Mouse (Mus musculus) heart, embryonic 15.5 days (tissue): ENCODE results near the gene Lamb3. TPM values are rescaled to one million over a fixed set of nuclear protein-coding genes. Genes with fewer than 3 reads are reported as not detected.
A peak's percentile ranks its signal among the peaks of the same experiment; 100 is the strongest.

Experiments
- ATAC-seq: fragments of 200-750 bp; cut with Nextera tagmentation; replicated peaks from 2 replicates; pipeline ENCODE4 v1.8.0; 2017; ENCODE audit warnings: low read depth, moderate TSS enrichment; ENCODE audit not compliant: insufficient number of reproducible peaks, insufficient read depth, low FRiP score
- H3K27ac ChIP-seq: fragments of 300-500 bp; sonication (generic); 2 replicates; pipeline ENCODE4 v1.5.1; 2015; ENCODE audit warnings: mild to moderate bottlenecking, inconsistent platforms
- H3K27me3 ChIP-seq: fragments of 300-500 bp; sonication (generic); 2 replicates; pipeline ENCODE4 v1.6.1; 2015; ENCODE audit warnings: inconsistent platforms
- H3K36me3 ChIP-seq: fragments of 300-500 bp; sonication (generic); 2 replicates; pipeline ENCODE4 v1.6.1; 2015; ENCODE audit warnings: mild to moderate bottlenecking, inconsistent platforms
- H3K4me1 ChIP-seq: fragments of 300-500 bp; sonication (generic); replicated peaks from 2 replicates; pipeline ENCODE4 v1.6.1; 2015; ENCODE audit warnings: inconsistent platforms
- H3K4me2 ChIP-seq: fragments of 300-500 bp; sonication (generic); 2 replicates; pipeline ENCODE4 v1.6.1; 2015; ENCODE audit warnings: inconsistent platforms, mild to moderate bottlenecking, moderate library complexity
- H3K4me3 ChIP-seq: fragments of 300-500 bp; sonication (generic); 2 replicates; pipeline ENCODE4 v1.5.1; 2015; ENCODE audit warnings: mild to moderate bottlenecking, inconsistent platforms
- H3K9ac ChIP-seq: fragments of 300-500 bp; sonication (generic); 2 replicates; pipeline ENCODE4 v1.6.1; 2015; ENCODE audit warnings: mild to moderate bottlenecking, inconsistent platforms
- H3K9me3 ChIP-seq: fragments of 300-500 bp; sonication (generic); replicated peaks from 2 replicates; pipeline ENCODE4 v1.6.1; 2016; ENCODE audit warnings: inconsistent platforms
- WGBS: fragments of 180-500 bp; shearing (Covaris S2); methylation state at CpG from one replicate; pipeline ENCODE4 v1.1.7; 2015; ENCODE audit warnings: mixed read lengths; 5-methylcytosine and 5-hydroxymethylcytosine counted together
- polyA plus RNA-seq: library from polyadenylated mRNA; unstranded; fragments of >200 nt; fragmentation: Nextera tagmentation; extraction: Ambion mirVana; gene quantifications from 2 replicates; pipeline ENCODE4 v1.2.1, GENCODE M21; 2015

The Lamb3 gene
- 4.7 and 9.0 TPM in 2 replicates for polyA plus RNA-seq

DNA sequence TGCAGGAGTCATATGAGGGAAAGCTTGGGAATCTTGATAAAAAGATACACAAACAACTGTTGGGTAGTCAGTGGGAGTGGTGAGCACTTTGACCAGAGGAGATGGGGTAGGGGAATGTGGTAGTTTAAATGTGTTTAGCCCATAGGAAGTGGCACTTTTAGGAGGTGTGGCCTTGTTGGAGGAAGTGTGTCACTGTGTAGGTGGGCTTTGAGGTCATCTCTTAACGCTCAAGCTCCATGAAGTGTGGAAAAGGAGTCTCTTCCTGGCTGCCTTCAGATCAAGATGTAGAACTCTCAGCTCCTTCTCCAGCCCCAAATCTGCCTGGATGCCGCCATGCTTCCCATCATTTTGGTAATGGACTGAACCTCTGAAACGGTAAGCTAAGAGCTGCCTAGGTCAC is at the start of gene Lamb3:
TSS of gene Lamb3 (plus strand) at position 197 of the 400 bp plus-strand sequence.
- WGBS = 77% methylated on average over 3 of the region's 3 CpGs
- Histone ChIP-seq H3K27ac (no peak within 1 kb of the TSS), H3K4me3 (no peak within 1 kb of the TSS), H3K27me3 (no peaks in the 10 kb centered on the region), H3K9me3 (no peaks in the 10 kb centered on the region), H3K36me3 (no peaks in the 10 kb centered on the region), H3K4me2 (no peak within 1 kb of the TSS), H3K4me1 (no peaks in the 10 kb centered on the region), H3K9ac (no peak within 1 kb of the TSS)
- ATAC-seq = no peak

DNA sequence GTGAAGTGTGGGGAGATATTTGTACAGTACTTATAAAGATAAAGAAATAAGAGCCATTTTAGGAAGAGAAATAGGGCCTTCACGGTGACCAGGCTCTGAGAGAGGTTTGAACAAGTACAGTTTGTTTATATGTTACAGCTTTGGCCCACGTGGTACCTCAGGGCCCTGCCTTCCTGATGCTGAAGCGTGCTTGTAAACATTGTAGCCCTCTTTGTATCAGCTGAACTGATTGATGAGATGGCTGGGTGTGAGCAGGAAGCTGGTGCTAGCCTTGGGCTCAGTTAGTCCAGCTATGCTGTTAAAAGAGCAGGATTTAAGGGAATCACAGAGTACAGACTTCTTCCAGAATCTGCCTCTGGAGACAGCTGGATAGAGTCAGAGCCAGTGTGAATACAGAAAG is 48.3 kb upstream of the Lamb3 start:
- no peak overlapping the region for H3K4me2 ChIP-seq
- H3K9me3 ChIP-seq = no peaks in the 10 kb centered on the region
- WGBS = 41% methylated on average over 3 of the region's 3 CpGs
- no peak overlapping the region for H3K27ac ChIP-seq
- ATAC-seq = no peak
- H3K4me3 ChIP-seq = no peak overlapping the region
- peaks cover 17% of the 10 kb centered on the region for H3K4me1 ChIP-seq
- H3K9ac ChIP-seq = no peak overlapping the region
- peaks cover 4% of the 10 kb centered on the region for H3K27me3 ChIP-seq
- no peaks in the 10 kb centered on the region for H3K36me3 ChIP-seq

DNA sequence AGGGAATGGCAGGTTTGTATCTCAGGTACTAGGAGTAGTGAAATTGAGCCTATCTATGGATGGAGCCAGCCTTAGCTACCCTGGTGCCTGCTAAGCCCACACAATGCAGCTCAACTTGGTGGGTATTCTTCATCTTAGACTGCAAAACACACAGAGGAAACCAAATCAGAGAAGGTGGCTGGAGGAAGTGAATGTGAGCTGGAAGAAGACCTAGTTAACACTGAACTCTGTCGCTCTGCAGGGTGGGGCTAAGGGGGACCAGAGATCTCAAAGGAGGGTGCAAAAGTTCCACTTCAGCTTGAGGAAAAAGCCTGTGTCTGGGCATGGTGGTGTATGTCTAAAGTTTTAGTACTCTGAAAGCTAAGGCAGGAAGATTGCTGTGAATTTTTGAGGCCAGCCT is 47.9 kb upstream of the Lamb3 start:
- Histone ChIP-seq H3K4me2 (no peak overlapping the region), H3K4me1 (peaks cover 17% of the 10 kb centered on the region), H3K27me3 (no peaks in the 10 kb centered on the region), H3K36me3 (no peaks in the 10 kb centered on the region), H3K27ac (no peak overlapping the region), H3K9ac (no peak overlapping the region), H3K9me3 (no peaks in the 10 kb centered on the region), H3K4me3 (no peak overlapping the region)
- no peak for ATAC-seq
- WGBS = 57% methylated on average over 1 of the region's 1 CpGs

DNA sequence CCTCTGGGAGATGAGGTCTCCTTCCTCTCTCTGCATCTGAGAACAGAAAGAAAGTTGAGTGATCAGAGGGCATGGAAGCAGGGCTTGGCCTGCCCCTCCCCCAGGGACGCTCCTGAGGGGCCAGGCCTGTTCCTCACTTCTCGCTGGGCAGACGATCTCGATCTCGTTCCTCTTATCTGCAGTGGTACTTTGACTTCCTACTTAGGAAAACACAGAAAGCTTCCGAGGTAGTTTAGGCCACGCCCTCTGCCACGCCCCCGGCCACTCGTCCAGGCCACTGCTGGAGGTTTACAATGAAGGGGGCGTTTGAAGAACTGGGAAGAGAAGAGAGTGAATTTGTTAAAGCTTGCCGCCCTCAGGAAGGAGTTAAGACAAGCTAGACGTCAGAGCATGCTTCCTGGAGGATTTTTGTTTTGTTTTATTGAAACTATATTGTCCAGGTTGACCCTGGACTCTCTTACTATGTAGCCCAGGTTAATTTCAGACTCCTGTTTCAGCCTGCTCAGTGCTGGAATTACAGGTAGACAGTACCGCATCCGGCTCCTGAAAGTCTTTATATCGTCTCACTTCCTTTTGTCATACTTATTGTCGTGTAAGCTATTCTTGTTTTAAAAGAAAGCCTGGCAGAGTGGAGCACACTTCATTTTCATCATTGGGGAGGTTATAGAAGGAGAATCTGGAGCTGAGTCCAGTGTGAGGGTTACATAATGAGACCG is 47.0 kb upstream of the Lamb3 start:
- 0 out of 2 replicates have a peak overlapping the region, but pooled peaks have one; percentile 1 for H3K9ac ChIP-seq
- peak; percentile 67; the same call in 1 of the 2 replicates for ATAC-seq
- 15% methylated on average over 18 of the region's 18 CpGs for WGBS
- H3K4me1 ChIP-seq = peaks cover 17% of the 10 kb centered on the region
- no peak overlapping the region for H3K27ac ChIP-seq
- peak overlapping the region; percentile 33 for H3K4me3 ChIP-seq
- no peaks in the 10 kb centered on the region for H3K27me3 ChIP-seq
- H3K4me2 ChIP-seq = peak overlapping the region; percentile 53
- H3K9me3 ChIP-seq = no peaks in the 10 kb centered on the region
- no peaks in the 10 kb centered on the region for H3K36me3 ChIP-seq

DNA sequence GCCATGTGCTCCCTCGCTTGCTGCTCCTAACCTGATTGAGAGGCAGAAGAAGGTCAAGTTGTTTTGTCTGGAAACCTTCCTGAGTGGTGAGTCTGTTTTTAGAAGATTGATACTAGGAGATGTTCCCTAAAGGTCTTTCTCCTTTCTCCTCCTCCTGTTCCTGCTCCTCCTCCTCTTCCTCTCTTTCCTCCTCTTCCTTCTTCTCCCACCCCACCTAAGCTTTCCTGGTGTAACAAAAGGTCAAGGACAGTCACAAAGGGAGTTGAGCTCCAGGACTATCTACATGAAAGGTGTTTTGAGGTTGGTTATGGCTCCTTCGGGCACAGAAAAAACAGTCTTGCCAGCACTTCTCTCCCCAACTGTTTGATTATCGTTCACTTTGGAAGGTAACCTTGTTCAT is 39.8 kb upstream of the Lamb3 start, which contains the start of gene A130010J15Rik:
TSS of gene A130010J15Rik (plus strand) at position 301 of the 400 bp plus-strand sequence.
- Histone ChIP-seq H3K27ac (no peak within 1 kb of the TSS), H3K9me3 (no peaks in the 10 kb centered on the region), H3K27me3 (no peaks in the 10 kb centered on the region), H3K36me3 (no peaks in the 10 kb centered on the region), H3K4me2 (no peak within 1 kb of the TSS), H3K4me1 (peaks cover 13% of the 10 kb centered on the region), H3K4me3 (no peak within 1 kb of the TSS), H3K9ac (no peak within 1 kb of the TSS)
- no peak for ATAC-seq
- 77% methylated on average over 3 of the region's 3 CpGs for WGBS

DNA sequence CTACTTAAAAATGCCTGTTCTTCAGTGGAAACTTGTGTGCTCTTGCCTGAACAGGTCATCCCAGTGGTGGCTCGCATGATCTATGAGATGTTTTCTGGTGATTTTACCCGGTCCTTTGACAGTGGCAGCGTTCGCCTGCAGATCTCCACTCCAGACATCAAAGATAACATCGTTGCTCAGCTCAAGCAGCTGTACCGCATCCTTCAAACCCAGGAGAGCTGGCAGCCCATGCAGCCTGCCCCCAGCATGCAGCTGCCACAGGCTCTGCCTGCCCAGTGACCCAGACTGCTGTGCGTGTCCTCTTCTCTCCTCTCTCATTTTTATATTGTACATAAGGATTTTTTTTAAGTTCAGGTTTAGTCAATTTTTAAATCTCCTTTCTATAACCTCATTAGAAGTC is 38.3 kb upstream of the Lamb3 start:
- Histone ChIP-seq H3K27me3 (no peaks in the 10 kb centered on the region), H3K27ac (no peak overlapping the region), H3K4me2 (no peak overlapping the region), H3K9me3 (no peaks in the 10 kb centered on the region), H3K4me1 (peaks cover 19% of the 10 kb centered on the region), H3K9ac (no peak overlapping the region), H3K4me3 (no peak overlapping the region), H3K36me3 (no peaks in the 10 kb centered on the region)
- ATAC-seq = no peak
- WGBS = 77% methylated on average over 7 of the region's 7 CpGs

DNA sequence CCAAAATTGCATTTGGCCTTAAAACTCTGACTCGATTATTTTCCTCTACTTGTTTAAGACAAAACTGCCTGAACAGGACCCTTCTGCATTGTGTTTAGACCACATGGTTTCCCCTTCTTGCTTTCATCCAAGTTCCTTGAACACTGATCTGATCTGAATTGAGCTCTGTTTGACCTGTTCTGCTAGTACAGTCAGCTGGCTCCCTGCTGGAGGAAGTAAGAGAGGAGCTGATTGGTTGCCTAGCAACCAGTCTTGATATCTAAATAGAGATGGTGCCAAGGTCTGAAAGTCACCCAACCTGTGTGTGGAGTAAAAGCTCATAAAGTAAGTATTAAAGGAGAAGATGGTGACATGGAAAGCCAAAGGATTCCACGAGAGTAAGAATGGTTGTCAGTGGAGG is 37.6 kb upstream of the Lamb3 start:
- no peaks in the 10 kb centered on the region for H3K27me3 ChIP-seq
- peaks cover 25% of the 10 kb centered on the region for H3K4me1 ChIP-seq
- H3K4me3 ChIP-seq = no peak overlapping the region
- H3K36me3 ChIP-seq = no peaks in the 10 kb centered on the region
- H3K27ac ChIP-seq = no peak overlapping the region
- H3K9me3 ChIP-seq = no peaks in the 10 kb centered on the region
- H3K9ac ChIP-seq = no peak overlapping the region
- ATAC-seq = no peak
- no peak overlapping the region for H3K4me2 ChIP-seq
- WGBS = 69% methylated on average over 2 of the region's 2 CpGs

DNA sequence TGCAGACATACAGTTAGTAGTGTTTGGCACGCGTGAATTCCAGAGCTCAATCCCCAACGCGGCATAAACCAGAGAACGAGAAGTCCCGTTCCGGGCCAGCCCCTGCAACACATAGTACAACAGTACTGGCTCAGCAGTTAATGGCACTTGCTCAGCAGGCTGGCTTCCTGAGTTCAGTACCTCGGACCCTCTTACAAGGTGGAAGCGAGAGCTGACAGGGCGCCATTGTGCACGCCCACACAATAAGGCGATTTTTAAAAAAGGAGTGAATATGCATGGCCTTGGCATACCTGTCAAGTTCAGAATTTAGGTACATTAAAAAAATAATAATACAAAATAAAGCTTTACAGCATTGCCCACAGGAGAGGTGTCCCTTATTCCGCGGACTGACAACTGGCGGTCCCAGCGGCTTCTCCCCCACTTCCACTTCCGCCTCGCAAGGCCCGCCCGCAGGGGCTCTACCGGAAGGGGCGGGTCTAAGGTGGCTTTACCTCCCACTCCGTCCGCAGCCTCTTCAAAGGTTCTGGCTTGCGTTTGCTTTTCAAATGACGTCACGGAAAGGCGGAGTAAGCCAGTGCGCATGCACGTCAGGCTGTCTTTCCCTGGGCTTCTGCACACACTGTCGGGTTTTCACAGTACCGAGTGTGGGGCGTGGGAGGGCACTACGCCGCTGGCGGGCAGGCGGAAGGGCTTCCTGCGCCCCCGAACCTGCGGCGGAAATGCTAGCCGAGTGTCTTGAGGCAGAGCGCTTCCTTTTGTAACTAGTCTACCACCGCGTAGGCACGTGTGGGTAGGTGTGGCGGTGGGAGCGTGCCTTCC is 34.3 kb upstream of the Lamb3 start:
- Histone ChIP-seq H3K27ac (peak overlapping the region; percentile 91), H3K4me3 (peak overlapping the region; percentile 62), H3K27me3 (no peaks in the 10 kb centered on the region), H3K36me3 (no peaks in the 10 kb centered on the region), H3K4me1 (peaks cover 34% of the 10 kb centered on the region), H3K9me3 (no peaks in the 10 kb centered on the region), H3K4me2 (peak overlapping the region; percentile 78), H3K9ac (peak overlapping the region; percentile 69)
- peak; percentile 99 for ATAC-seq
- WGBS = under 1% methylated on average over 48 of the region's 48 CpGs

DNA sequence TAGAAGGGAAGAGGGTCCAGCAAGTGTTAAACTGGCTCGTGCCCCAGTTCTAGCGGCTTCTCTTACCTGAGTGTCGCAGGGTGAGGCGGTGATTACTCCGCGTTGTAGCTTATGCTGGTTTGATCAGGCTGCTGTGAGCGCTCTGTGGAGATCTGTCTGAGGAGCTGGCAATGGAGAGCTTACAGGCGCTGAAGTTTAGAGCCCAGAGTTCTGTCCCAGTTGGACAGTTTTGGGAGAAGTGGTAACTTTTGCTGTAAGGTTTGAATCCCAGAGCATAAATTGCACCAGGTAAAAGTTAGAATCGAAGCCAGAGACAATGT is 33.7 kb upstream of the Lamb3 start:
- Histone ChIP-seq H3K4me1 (peaks cover 34% of the 10 kb centered on the region), H3K36me3 (no peaks in the 10 kb centered on the region), H3K27me3 (no peaks in the 10 kb centered on the region), H3K9ac (peak overlapping the region; percentile 69), H3K4me3 (peak overlapping the region; percentile 62), H3K27ac (peak overlapping the region; percentile 91), H3K4me2 (peak overlapping the region; percentile 78), H3K9me3 (no peaks in the 10 kb centered on the region)
- no peak; the same call in 1 of the 2 replicates for ATAC-seq
- 16% methylated on average over 9 of the region's 9 CpGs for WGBS

DNA sequence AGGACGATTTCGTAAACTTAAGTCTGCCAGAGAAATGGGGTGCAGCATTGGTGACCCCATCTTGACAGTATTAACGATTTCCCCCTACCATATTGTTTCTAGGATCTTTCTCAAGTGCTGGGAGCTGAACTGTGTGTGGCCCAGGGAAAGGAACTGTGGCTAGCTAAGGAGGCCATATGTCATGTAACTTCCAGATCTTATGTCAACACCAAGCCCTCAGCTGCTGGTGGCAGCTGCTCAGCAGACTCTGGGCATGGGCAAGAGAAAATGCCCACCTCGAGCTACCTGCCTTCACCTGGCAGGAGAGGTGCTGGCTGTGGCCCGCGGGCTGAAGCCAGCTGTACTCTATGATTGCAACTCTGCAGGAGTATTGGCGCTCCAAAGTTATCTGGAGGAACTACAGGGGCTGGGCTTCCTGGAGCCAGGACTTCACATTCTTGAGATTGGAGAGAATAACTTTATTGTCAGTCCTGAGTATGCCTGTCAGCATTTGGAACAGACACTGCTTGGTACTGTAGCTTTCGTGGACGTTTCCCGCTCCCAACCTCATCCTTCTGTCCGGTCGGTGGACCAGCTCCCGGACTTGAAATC is 33.3 kb upstream of the Lamb3 start:
- H3K4me2 ChIP-seq = peak overlapping the region; percentile 78
- H3K4me1 ChIP-seq = peaks cover 34% of the 10 kb centered on the region
- H3K36me3 ChIP-seq = no peaks in the 10 kb centered on the region
- no peaks in the 10 kb centered on the region for H3K27me3 ChIP-seq
- peak overlapping the region; percentile 69; the same call in 1 of the 2 replicates for H3K9ac ChIP-seq
- H3K4me3 ChIP-seq = peak overlapping the region; percentile 62
- WGBS = 54% methylated on average over 13 of the region's 13 CpGs
- ATAC-seq = no peak
- no peaks in the 10 kb centered on the region for H3K9me3 ChIP-seq
- H3K27ac ChIP-seq = peak overlapping the region; percentile 91

DNA sequence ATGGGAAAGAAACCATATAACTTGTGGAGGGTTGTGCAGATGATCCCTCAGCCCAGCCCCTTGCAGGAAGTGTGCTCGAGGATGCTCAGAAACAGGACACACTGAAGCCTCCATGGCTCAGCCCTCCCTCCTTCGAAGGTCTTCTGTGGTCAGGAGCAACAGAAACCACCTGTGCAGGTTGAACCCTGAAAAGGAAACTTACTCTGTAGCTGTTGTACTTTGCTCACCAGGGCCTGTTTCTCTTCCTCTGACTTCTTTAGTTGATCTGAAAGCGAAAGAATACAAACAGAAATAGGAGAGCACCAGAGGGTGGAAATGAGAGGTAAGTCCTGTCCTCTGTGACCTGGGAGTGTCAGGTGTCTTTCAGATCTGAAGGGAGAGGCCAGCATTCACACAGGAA is 26.4 kb upstream of the Lamb3 start:
- Histone ChIP-seq H3K4me1 (no peaks in the 10 kb centered on the region), H3K27me3 (no peaks in the 10 kb centered on the region), H3K36me3 (no peaks in the 10 kb centered on the region), H3K4me2 (no peak overlapping the region), H3K27ac (no peak overlapping the region), H3K9me3 (no peaks in the 10 kb centered on the region), H3K9ac (no peak overlapping the region), H3K4me3 (no peak overlapping the region)
- 78% methylated on average over 3 of the region's 3 CpGs for WGBS
- no peak for ATAC-seq
